Mouse (Mus musculus): ENCODE results near the gene Lefty2. TPM values are rescaled to one million over a fixed set of nuclear protein-coding genes. Genes with fewer than 3 reads are reported as not detected.

The Lefty2 gene
- polyA plus RNA-seq, 1 experiment from 2014 or later, result not detected

GRCm38 (mm10) chr1:180942166-180943031 lies 49.5 kb downstream of the Lefty2 start, which contains the start of gene Tmem63a:
Gene Tmem63a (plus strand): TSS chr1:180942344.
- H3K4me3 ChIP-seq, result peak within 1 kb of the TSS; percentile 82
- peak within 1 kb of the TSS; percentile 79 for H3K27ac ChIP-seq
- no peaks in the 10 kb centered on the region for H3K9me3 ChIP-seq
- WGBS, result under 1% methylated on average over 73 of the region's 73 CpGs
- H3K36me3 ChIP-seq (replicated peaks), result no peaks in the 10 kb centered on the region
- peaks cover 42% of the 10 kb centered on the region for H3K4me1 ChIP-seq
- H3K27me3 ChIP-seq (ENCODE audit: poor library complexity, severe bottlenecking), result peaks cover 73% of the 10 kb centered on the region
- peak; percentile 70 for DNase-seq (ENCODE audit: extremely low spot score, low spot score)

- Histone ChIP-seq H3K27me3 (ENCODE audit: poor library complexity, severe bottlenecking) (peaks cover 66% of the 10 kb centered on the region), H3K4me3 (peak overlapping the region; percentile 82), H3K9me3 (no peaks in the 10 kb centered on the region), H3K36me3 (replicated peaks) (no peaks in the 10 kb centered on the region), H3K4me1 (peaks cover 36% of the 10 kb centered on the region), H3K27ac (no peak overlapping the region)
- 40% methylated on average over 11 of the region's 11 CpGs for WGBS
- no peak for DNase-seq (ENCODE audit: extremely low spot score, low spot score)
Observed at GRCm38 (mm10) chr1:180943032-180943644, 50.2 kb downstream of the Lefty2 start.

- Histone ChIP-seq H3K9me3 (no peaks in the 10 kb centered on the region), H3K27ac (no peak overlapping the region), H3K36me3 (replicated peaks) (no peaks in the 10 kb centered on the region), H3K4me3 (no peak overlapping the region), H3K27me3 (ENCODE audit: poor library complexity, severe bottlenecking) (peaks cover 58% of the 10 kb centered on the region), H3K4me1 (peaks cover 36% of the 10 kb centered on the region)
- no peak for DNase-seq (ENCODE audit: extremely low spot score, low spot score)
- WGBS, result 79% methylated on average over 1 of the region's 1 CpGs
Observed at GRCm38 (mm10) chr1:180943896-180944295, 51.0 kb downstream of the Lefty2 start.

- no peaks in the 10 kb centered on the region for H3K9me3 ChIP-seq
- peaks cover 36% of the 10 kb centered on the region for H3K4me1 ChIP-seq
- no peak overlapping the region for H3K4me3 ChIP-seq
- H3K36me3 ChIP-seq (replicated peaks), result no peaks in the 10 kb centered on the region
- DNase-seq (ENCODE audit: extremely low spot score, low spot score), result no peak
- 79% methylated on average over 4 of the region's 4 CpGs for WGBS
- peaks cover 57% of the 10 kb centered on the region for H3K27me3 ChIP-seq (ENCODE audit: poor library complexity, severe bottlenecking)
- no peak overlapping the region for H3K27ac ChIP-seq
Observed at GRCm38 (mm10) chr1:180944553-180944952, 51.6 kb downstream of the Lefty2 start.

GRCm38 (mm10) chr1:180945001-180945980 lies 52.4 kb downstream of the Lefty2 start:
- Histone ChIP-seq H3K4me3 (0 out of 2 replicates have a peak overlapping the region, but pooled peaks have one; percentile 3), H3K4me1 (peaks cover 36% of the 10 kb centered on the region), H3K36me3 (replicated peaks) (no peaks in the 10 kb centered on the region), H3K27ac (peak overlapping the region; percentile 60), H3K27me3 (ENCODE audit: poor library complexity, severe bottlenecking) (peaks cover 51% of the 10 kb centered on the region), H3K9me3 (no peaks in the 10 kb centered on the region)
- peak; percentile 42 for DNase-seq (ENCODE audit: extremely low spot score, low spot score)
- WGBS, result 30% methylated on average over 20 of the region's 20 CpGs

GRCm38 (mm10) chr1:180946448-180946847 lies 53.5 kb downstream of the Lefty2 start:
- Histone ChIP-seq H3K27me3 (ENCODE audit: poor library complexity, severe bottlenecking) (peaks cover 39% of the 10 kb centered on the region), H3K4me3 (no peak overlapping the region), H3K36me3 (replicated peaks) (no peaks in the 10 kb centered on the region), H3K4me1 (peaks cover 32% of the 10 kb centered on the region), H3K9me3 (no peaks in the 10 kb centered on the region), H3K27ac (no peak overlapping the region)
- 91% methylated on average over 6 of the region's 6 CpGs for whole genome bisulfite sequencing
- DNase-seq (ENCODE audit: extremely low spot score, low spot score), result no peak

Other genes starting within 250 kb of the Lefty2 start
- gene Mixl1, start 196.1 kb upstream of the Lefty2 start, polyA plus RNA-seq (2016; fragmentation: Nextera tagmentation; extraction: Ambion mirVana), result 0.11 and 0.17 TPM in 2 replicates
- gene Acbd3, start 167.1 kb upstream of the Lefty2 start, polyA plus RNA-seq (2016; fragmentation: Nextera tagmentation; extraction: Ambion mirVana), result 14.7 and 17.0 TPM in 2 replicates
- gene H3f3a, start 79.2 kb upstream of the Lefty2 start, polyA plus RNA-seq (2016; fragmentation: Nextera tagmentation; extraction: Ambion mirVana), result 2,460 and 2,659 TPM in 2 replicates
- 43.3 and 45.9 TPM in 2 replicates for gene Sde2, start 42.0 kb upstream of the Lefty2 start, polyA plus RNA-seq (2016; fragmentation: Nextera tagmentation; extraction: Ambion mirVana)
- 149 and 153 TPM in 2 replicates for gene Pycr2, start 11.2 kb downstream of the Lefty2 start, polyA plus RNA-seq (2016; fragmentation: Nextera tagmentation; extraction: Ambion mirVana)
- 0.34 and 0.69 TPM in 2 replicates for gene Lefty1, start 41.9 kb downstream of the Lefty2 start, polyA plus RNA-seq (2016; fragmentation: Nextera tagmentation; extraction: Ambion mirVana)
- gene Tmem63a, start 49.2 kb downstream of the Lefty2 start, polyA plus RNA-seq (2016; fragmentation: Nextera tagmentation; extraction: Ambion mirVana), result 2.1 and 2.2 TPM in 2 replicates
- gene Ephx1, start 127.8 kb downstream of the Lefty2 start, polyA plus RNA-seq (2016; fragmentation: Nextera tagmentation; extraction: Ambion mirVana), result 0.47 and 0.77 TPM in 2 replicates
- not detected in 2 replicates for gene 9130409I23Rik, start 158.1 kb downstream of the Lefty2 start, polyA plus RNA-seq (2016; fragmentation: Nextera tagmentation; extraction: Ambion mirVana)

All from forebrain, embryonic 10.5 days (tissue).